Mouse (Mus musculus): ENCODE data around the gene Lasp1. TPM values are rescaled to one million over a fixed set of nuclear protein-coding genes. Genes with fewer than 3 reads are reported as not detected.

The Lasp1 gene
- 114 and 123 TPM in 2 replicates for polyA plus RNA-seq (2015; fragmentation: Nextera tagmentation; extraction: Ambion mirVana)

- Histone ChIP-seq H3K9me3 (no peaks in the 10 kb centered on the region), H3K4me2 (peak within 1 kb of the TSS; percentile 63), H3K36me3 (no peaks in the 10 kb centered on the region), H3K27me3 (no peaks in the 10 kb centered on the region), H3K4me3 (peak within 1 kb of the TSS; percentile 91), H3K4me1 (replicated peaks) (peaks cover 31% of the 10 kb centered on the region), H3K27ac (replicated peaks) (peak within 1 kb of the TSS; percentile 98), H3K9ac (peak within 1 kb of the TSS; percentile 97)
- 0% methylated on average over 11 of the region's 11 CpGs for WGBS
- ATAC-seq (ENCODE audit: low read depth), result peak; percentile 78
Observed at GRCm38 (mm10) chr11:97798782-97799145, at the start of gene Lasp1. TSS of gene Lasp1 (plus strand) at chr11:97799000.

- Histone ChIP-seq H3K4me3 (no peak overlapping the region), H3K9me3 (no peaks in the 10 kb centered on the region), H3K36me3 (peaks cover 93% of the 10 kb centered on the region), H3K4me1 (replicated peaks) (no peaks in the 10 kb centered on the region), H3K4me2 (no peak overlapping the region), H3K9ac (no peak overlapping the region), H3K27ac (replicated peaks) (no peak overlapping the region), H3K27me3 (no peaks in the 10 kb centered on the region)
- no peak for ATAC-seq (ENCODE audit: low read depth)
- WGBS, result 95% methylated on average over 8 of the region's 8 CpGs
Observed at GRCm38 (mm10) chr11:97753277-97753676, 45.5 kb upstream of the Lasp1 start.

GRCm38 (mm10) chr11:97758125-97758524, 40.7 kb upstream of the Lasp1 start:
- no peak overlapping the region for H3K4me3 ChIP-seq
- H3K27me3 ChIP-seq, result no peaks in the 10 kb centered on the region
- no peak overlapping the region for H3K27ac ChIP-seq (replicated peaks)
- H3K9ac ChIP-seq, result no peak overlapping the region
- H3K9me3 ChIP-seq, result no peaks in the 10 kb centered on the region
- H3K4me2 ChIP-seq, result no peak overlapping the region
- no peaks in the 10 kb centered on the region for H3K4me1 ChIP-seq (replicated peaks)
- H3K36me3 ChIP-seq, result peaks cover 96% of the 10 kb centered on the region
- no peak for ATAC-seq (ENCODE audit: low read depth)
- WGBS, result 94% methylated on average over 1 of the region's 1 CpGs

GRCm38 (mm10) chr11:97758942-97759341, 39.9 kb upstream of the Lasp1 start:
- Histone ChIP-seq H3K9ac (no peak overlapping the region), H3K9me3 (no peaks in the 10 kb centered on the region), H3K27ac (replicated peaks) (no peak overlapping the region), H3K4me1 (replicated peaks) (no peaks in the 10 kb centered on the region), H3K4me2 (no peak overlapping the region), H3K27me3 (no peaks in the 10 kb centered on the region), H3K36me3 (peaks cover 90% of the 10 kb centered on the region), H3K4me3 (no peak overlapping the region)
- ATAC-seq (ENCODE audit: low read depth), result no peak
- WGBS, result 85% methylated on average over 6 of the region's 6 CpGs

GRCm38 (mm10) chr11:97761638-97762037, 37.2 kb upstream of the Lasp1 start:
- H3K9ac ChIP-seq, result no peak overlapping the region
- H3K4me2 ChIP-seq, result no peak overlapping the region
- no peak overlapping the region for H3K4me3 ChIP-seq
- H3K4me1 ChIP-seq (replicated peaks), result peaks cover 18% of the 10 kb centered on the region
- H3K27ac ChIP-seq (replicated peaks), result no peak overlapping the region
- no peak for ATAC-seq (ENCODE audit: low read depth)
- H3K9me3 ChIP-seq, result no peaks in the 10 kb centered on the region
- peaks cover 72% of the 10 kb centered on the region for H3K36me3 ChIP-seq
- no peaks in the 10 kb centered on the region for H3K27me3 ChIP-seq

GRCm38 (mm10) chr11:97766154-97766881, 32.5 kb upstream of the Lasp1 start, which contains the start of gene Cwc25:
TSS of gene Cwc25 (minus strand) at chr11:97766556.
- Histone ChIP-seq H3K9me3 (no peaks in the 10 kb centered on the region), H3K4me2 (peak within 1 kb of the TSS; percentile 84), H3K27ac (replicated peaks) (peak within 1 kb of the TSS; percentile 91), H3K4me3 (peak within 1 kb of the TSS; percentile 86), H3K27me3 (no peaks in the 10 kb centered on the region), H3K4me1 (replicated peaks) (peaks cover 22% of the 10 kb centered on the region), H3K9ac (peak within 1 kb of the TSS; percentile 93), H3K36me3 (peaks cover 33% of the 10 kb centered on the region)
- peak; percentile 94 for ATAC-seq (ENCODE audit: low read depth)
- WGBS, result 1% methylated on average over 38 of the region's 38 CpGs

GRCm38 (mm10) chr11:97769704-97770103, 29.1 kb upstream of the Lasp1 start:
- 39% methylated on average over 2 of the region's 2 CpGs for WGBS
- no peak overlapping the region for H3K4me3 ChIP-seq
- H3K9ac ChIP-seq, result no peak overlapping the region
- H3K36me3 ChIP-seq, result 0 out of 2 replicates have a peak, but pooled peaks cover 6% of the 10 kb centered on the region
- H3K4me1 ChIP-seq (replicated peaks), result peaks cover 17% of the 10 kb centered on the region
- ATAC-seq (ENCODE audit: low read depth), result no peak
- H3K9me3 ChIP-seq, result no peaks in the 10 kb centered on the region
- no peaks in the 10 kb centered on the region for H3K27me3 ChIP-seq
- no peak overlapping the region for H3K27ac ChIP-seq (replicated peaks)
- no peak overlapping the region for H3K4me2 ChIP-seq

- Histone ChIP-seq H3K9me3 (no peaks in the 10 kb centered on the region), H3K4me1 (replicated peaks) (peaks cover 4% of the 10 kb centered on the region), H3K9ac (no peak overlapping the region), H3K27ac (replicated peaks) (no peak overlapping the region), H3K36me3 (peaks cover 21% of the 10 kb centered on the region), H3K4me3 (no peak overlapping the region), H3K27me3 (no peaks in the 10 kb centered on the region), H3K4me2 (no peak overlapping the region)
- ATAC-seq (ENCODE audit: low read depth), result no peak
- WGBS, result 83% methylated on average over 14 of the region's 14 CpGs
Observed at GRCm38 (mm10) chr11:97771410-97771809, 27.4 kb upstream of the Lasp1 start.

- H3K9me3 ChIP-seq, result no peaks in the 10 kb centered on the region
- H3K27me3 ChIP-seq, result no peaks in the 10 kb centered on the region
- no peak for ATAC-seq (ENCODE audit: low read depth)
- peaks cover 57% of the 10 kb centered on the region for H3K36me3 ChIP-seq
- H3K9ac ChIP-seq, result no peak overlapping the region
- 80% methylated on average over 13 of the region's 13 CpGs for WGBS
- H3K4me3 ChIP-seq, result no peak overlapping the region
- peaks cover 10% of the 10 kb centered on the region for H3K4me1 ChIP-seq (replicated peaks)
- H3K4me2 ChIP-seq, result no peak overlapping the region
- H3K27ac ChIP-seq (replicated peaks), result no peak overlapping the region
Observed at GRCm38 (mm10) chr11:97775186-97775585, 23.6 kb upstream of the Lasp1 start.

GRCm38 (mm10) chr11:97775808-97776496, 22.8 kb upstream of the Lasp1 start, which contains the start of gene 1700001P01Rik:
TSS of gene 1700001P01Rik (minus strand) at chr11:97775918.
- no peaks in the 10 kb centered on the region for H3K27me3 ChIP-seq
- H3K36me3 ChIP-seq, result peaks cover 62% of the 10 kb centered on the region
- no peak within 1 kb of the TSS for H3K27ac ChIP-seq (replicated peaks)
- H3K4me2 ChIP-seq, result no peak within 1 kb of the TSS
- no peaks in the 10 kb centered on the region for H3K9me3 ChIP-seq
- no peak for ATAC-seq (ENCODE audit: low read depth)
- 0 out of 2 replicates have a peak within 1 kb of the TSS, but pooled peaks have one; percentile 8 for H3K9ac ChIP-seq
- H3K4me3 ChIP-seq, result no peak within 1 kb of the TSS
- peaks cover 18% of the 10 kb centered on the region for H3K4me1 ChIP-seq (replicated peaks)
- 41% methylated on average over 17 of the region's 17 CpGs for WGBS

- H3K36me3 ChIP-seq, result peaks cover 61% of the 10 kb centered on the region
- peaks cover 24% of the 10 kb centered on the region for H3K4me1 ChIP-seq (replicated peaks)
- H3K27ac ChIP-seq (replicated peaks), result no peak overlapping the region
- no peak for ATAC-seq (ENCODE audit: low read depth)
- 55% methylated on average over 5 of the region's 5 CpGs for WGBS
- no peaks in the 10 kb centered on the region for H3K9me3 ChIP-seq
- no peak overlapping the region for H3K9ac ChIP-seq
- no peaks in the 10 kb centered on the region for H3K27me3 ChIP-seq
- H3K4me3 ChIP-seq, result no peak overlapping the region
- H3K4me2 ChIP-seq, result no peak overlapping the region
Observed at GRCm38 (mm10) chr11:97776497-97777128, 22.2 kb upstream of the Lasp1 start.

GRCm38 (mm10) chr11:97777129-97777529, 21.7 kb upstream of the Lasp1 start:
- Histone ChIP-seq H3K4me3 (no peak overlapping the region), H3K27ac (replicated peaks) (no peak overlapping the region), H3K9me3 (no peaks in the 10 kb centered on the region), H3K9ac (no peak overlapping the region), H3K4me1 (replicated peaks) (peaks cover 24% of the 10 kb centered on the region), H3K4me2 (no peak overlapping the region), H3K36me3 (peaks cover 61% of the 10 kb centered on the region), H3K27me3 (no peaks in the 10 kb centered on the region)
- WGBS, result 45% methylated on average over 2 of the region's 2 CpGs
- no peak for ATAC-seq (ENCODE audit: low read depth)

All from neural tube, embryonic 13.5 days (tissue).